Mouse (Mus musculus) lung, postnatal 36 days (tissue): ENCODE measurements around the gene Zbtb2.

Source experiments
- DNase-seq: peaks from one replicate; pipeline ENCODE4 v3.0.0; 2022; ENCODE audit warnings: mixed read lengths

The Zbtb2 gene

GRCm38 (mm10) chr10:4384244-4384643 is 3.7 kb downstream of the Zbtb2 start:
- DNase-seq = no peak

- no peak for DNase-seq
These were observed 7.2 kb downstream of the Zbtb2 start for GRCm38 (mm10) chr10:4380748-4381147.

- DNase-seq = peak; percentile 9
These were observed 11.0 kb downstream of the Zbtb2 start for GRCm38 (mm10) chr10:4376931-4377330.

- DNase-seq = peak; percentile 33
These were observed 11.4 kb downstream of the Zbtb2 start for GRCm38 (mm10) chr10:4376461-4376860.

GRCm38 (mm10) chr10:4375267-4375666 is 12.6 kb downstream of the Zbtb2 start:
- DNase-seq = no peak

GRCm38 (mm10) chr10:4374734-4375133 is 13.2 kb downstream of the Zbtb2 start:
- no peak for DNase-seq

DNA sequence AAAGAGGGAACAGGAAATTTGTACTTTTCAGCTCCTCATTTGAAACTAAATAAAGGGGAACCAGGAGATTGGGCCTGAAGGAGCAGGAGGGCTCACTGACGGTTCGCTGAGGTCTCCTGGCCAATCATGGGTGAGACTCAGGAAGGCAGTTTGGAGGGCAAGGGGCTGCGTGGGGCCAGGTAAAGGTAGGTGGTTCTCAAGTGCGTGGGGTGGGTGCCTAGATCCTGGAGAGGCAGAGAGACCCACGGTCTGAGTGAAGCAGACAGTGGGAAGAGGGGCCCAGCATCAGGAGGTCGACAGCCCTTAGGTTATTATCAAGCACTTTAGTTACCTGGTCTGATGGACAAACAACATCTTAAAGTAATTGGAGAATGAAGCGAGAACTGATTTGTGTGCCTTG is 13.7 kb downstream of the Zbtb2 start:
- DNase-seq = no peak

- DNase-seq = no peak
These were observed 14.3 kb downstream of the Zbtb2 start for GRCm38 (mm10) chr10:4373558-4373957.

DNA sequence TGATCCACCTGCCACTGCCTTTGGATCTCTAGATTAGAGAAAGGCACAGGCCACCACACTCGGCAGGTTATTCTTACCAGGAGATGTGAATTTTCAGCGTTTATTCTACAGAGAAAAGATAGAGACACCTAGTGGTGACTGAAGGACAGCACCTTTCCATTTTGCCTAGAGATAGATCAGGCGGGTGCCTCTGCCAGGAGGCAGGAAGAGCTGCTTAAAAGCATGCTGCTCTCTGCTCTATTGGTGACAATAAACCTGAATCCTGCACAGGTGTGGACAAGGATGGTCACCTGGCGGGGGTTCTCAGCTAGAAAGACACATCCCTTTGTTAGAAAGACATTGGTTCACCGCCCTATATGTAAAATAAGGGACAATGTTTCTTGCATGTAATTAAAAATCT is 15.9 kb downstream of the Zbtb2 start:
- DNase-seq = peak; percentile 53

DNA sequence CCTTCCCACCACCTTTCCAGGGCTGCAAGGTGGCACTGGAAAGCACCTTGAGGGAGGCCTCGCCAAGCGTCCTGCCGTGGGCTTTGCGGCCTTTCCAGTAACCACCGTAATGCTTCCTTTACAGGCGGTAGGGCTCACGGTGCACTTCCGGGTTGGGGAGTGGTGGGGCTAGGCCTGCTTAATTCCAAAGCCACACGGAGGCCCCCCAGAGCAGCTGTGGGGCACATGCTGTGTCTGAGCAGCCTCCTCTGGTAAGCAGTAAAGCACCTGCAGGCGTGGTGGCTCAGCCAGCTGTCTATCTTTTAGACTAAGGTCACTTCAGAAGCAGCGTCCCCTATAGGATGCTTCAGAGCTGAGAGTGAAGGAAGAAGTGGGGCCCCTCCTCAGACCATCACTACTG is 17.8 kb downstream of the Zbtb2 start:
- DNase-seq = no peak

GRCm38 (mm10) chr10:4364618-4365017 is 23.3 kb downstream of the Zbtb2 start:
- DNase-seq = no peak

DNA sequence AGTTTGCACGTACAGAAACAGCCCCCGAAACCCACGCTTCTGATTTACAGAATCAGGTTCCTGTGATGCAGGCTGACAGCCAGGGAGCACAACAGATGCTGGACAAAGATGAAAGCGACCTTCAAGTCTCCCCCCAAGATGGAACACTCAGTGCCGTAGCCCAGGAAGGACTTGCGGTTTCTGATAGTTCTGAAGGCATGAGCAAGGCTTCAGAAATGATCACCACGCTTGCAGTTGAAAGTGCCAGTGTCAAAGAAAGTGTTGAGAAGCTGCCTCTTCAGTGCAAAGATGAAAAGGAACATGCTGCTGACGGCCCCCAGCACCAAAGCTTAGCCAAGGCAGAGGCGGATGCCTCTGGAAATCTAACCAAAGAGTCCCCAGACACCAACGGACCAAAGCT is 30.5 kb downstream of the Zbtb2 start:
- DNase-seq = no peak

GRCm38 (mm10) chr10:4356640-4357039 is 31.3 kb downstream of the Zbtb2 start:
- no peak for DNase-seq

DNA sequence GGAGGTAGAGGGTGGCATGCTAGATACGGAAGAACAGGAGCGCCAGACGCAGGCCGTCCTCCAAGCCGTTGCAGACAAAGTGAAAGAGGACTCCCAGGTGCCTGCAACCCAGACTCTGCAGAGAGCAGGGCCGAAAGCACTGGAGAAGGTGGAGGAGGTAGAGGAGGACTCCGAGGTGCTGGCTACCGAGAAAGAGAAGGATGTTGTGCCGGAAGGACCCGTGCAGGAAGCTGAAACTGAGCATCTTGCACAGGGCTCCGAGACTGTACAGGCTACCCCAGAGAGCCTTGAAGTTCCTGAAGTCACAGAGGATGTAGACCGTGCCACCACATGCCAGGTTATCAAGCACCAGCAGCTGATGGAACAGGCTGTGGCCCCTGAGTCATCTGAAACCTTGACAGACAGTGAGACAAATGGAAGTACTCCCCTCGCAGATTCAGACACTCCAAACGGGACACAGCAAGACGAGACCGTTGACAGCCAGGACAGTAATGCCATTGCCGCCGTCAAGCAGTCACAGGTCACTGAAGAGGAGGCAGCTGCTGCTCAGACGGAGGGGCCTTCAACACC is 31.9 kb downstream of the Zbtb2 start:
- no peak for DNase-seq

DNA sequence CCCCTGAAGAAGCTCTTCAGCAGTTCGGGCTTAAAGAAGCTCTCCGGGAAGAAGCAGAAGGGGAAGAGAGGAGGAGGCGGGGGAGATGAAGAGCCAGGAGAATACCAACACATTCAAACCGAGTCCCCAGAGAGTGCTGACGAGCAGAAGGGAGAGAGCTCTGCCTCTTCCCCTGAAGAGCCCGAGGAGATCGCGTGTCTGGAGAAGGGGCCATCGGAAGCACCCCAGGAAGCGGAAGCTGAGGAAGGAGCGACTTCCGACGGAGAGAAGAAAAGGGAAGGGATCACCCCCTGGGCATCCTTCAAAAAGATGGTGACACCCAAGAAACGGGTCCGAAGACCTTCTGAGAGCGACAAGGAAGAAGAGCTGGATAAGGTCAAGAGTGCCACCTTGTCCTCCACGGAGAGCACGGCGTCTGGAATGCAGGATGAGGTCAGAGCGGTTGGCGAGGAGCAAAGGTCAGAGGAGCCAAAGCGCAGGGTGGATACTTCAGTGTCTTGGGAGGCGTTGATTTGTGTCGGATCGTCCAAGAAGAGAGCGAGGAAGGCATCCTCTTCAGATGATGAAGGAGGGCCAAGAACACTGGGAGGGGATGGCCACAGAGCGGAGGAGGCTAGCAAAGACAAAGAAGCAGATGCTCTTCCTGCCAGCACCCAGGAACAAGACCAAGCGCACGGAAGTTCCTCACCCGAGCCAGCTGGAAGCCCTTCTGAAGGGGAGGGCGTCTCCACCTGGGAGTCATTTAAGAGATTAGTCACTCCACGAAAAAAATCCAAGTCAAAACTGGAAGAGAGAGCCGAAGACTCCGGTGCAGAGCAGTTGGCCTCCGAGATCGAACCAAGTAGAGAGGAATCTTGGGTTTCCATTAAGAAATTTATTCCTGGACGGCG is 33.3 kb downstream of the Zbtb2 start:
- no peak for DNase-seq

DNA sequence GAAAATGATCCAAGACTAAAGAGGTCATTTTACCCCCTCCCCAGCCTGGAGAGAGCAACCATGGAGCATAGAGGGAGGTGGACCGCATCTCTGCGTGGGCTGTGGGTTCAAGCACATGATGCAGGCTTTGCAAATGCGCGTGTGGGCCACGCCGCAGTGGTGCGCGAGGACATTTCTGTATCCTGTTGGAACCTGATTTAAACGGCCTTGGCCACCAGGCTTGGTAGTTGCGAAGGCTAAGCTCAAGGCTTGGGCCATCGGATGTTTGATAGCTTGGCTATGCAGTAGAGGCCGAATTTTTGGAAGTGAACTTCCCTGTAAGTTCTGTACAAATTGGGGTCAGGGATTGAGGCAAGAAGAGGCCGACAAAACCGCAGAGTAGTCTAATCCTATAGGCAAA is 40.3 kb downstream of the Zbtb2 start:
- no peak for DNase-seq

DNA sequence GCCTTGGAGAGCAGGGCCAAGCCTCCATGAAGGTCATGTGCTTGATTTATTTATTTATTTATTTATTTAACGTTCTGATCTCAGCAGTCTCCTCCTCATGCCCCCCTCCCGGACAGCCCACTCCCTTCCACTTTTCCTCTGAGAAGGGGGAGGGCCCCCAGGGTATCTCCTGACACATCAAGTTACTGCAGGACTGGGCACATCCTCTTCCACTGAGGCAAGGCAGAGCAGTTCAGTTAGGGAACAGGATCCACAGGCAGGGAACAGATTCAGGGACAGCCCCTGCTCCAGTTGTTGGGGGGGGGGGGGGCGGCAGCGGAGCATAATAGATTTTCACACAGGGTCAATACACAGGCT is 40.8 kb downstream of the Zbtb2 start:
- DNase-seq = no peak

- DNase-seq = peak; percentile 97
These were observed 41.3 kb downstream of the Zbtb2 start for GRCm38 (mm10) chr10:4346489-4347135.

DNA sequence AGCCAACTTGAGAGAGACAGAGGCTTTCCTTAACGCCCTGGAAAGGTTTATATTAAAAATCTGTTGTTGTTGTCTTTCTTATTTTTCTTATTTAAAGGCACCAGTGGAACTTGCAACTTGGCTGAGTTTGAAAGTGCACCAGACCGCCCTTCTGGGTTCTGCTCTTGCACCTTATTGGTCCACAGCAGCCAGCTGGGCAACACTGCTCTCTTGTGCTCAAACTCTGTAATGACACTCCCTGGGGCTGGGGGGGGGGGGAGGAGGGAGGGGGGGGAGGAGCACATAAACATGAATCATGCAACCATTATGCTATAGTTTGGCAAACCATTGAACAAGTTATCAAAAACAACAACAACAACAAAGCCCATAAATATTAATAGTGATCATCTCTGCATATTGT is 46.5 kb downstream of the Zbtb2 start:
- peak; percentile 67 for DNase-seq

DNA sequence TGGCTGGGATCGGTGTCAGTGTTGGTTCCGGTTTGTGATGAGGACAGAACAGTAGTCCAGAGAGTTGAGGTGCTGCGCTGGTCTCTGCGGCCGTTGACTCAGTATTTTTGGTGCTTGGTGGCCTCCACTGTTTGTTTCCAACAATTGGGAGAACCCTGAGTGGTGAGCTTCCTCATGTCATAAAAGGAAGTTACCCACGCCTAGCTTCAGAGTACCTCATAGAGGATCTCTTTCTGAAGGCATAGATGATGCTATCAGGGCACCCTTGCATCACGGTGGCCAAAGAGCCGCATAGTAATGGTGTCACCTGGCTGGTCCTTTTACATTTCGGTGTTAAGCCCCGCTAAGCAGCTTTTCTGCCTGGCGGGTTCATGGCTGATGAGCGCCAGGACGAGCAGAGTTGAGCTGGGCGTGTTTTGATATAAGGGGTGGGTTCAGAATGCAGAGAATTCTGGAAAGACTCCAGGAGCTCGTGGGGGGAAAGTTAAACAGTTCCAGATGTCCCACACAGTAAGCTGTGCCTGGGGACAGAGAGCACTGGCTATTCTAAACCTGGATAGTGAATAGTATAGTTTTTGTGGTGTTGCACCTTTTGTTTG is 48.9 kb downstream of the Zbtb2 start:
- DNase-seq = peak; percentile 68

DNA sequence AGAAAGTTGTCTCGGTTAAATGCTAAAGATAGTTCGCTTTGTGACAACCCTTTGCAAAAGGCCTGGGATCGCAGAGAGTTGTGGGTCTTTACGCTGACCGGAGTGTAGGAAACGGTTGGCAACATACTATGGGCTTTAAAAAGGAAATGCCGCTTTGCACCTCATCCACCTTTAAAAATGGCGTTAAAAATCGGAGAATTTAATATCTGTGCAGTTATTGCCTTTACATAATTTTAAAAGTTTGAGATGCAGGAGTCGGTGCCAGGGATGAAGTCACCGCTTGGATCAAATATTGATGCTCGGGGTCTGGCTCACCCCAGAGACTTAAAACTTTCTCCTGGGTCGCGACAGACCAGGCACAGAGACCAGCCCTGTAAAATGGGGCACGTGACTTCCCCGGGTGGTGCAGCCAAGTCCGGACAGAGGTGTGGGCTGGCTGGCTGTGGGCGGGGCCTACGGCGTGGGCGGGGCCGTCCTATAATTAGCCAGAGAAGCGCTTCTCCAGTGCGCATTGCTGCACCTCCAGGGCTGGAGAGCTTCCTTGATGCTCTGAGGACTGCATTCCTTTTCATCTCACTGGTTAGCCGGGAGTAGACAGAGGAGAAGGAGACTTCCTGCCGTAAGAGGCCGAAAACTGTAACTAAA is 53.7 kb downstream of the Zbtb2 start:
- peak; percentile 94 for DNase-seq

GRCm38 (mm10) chr10:4333319-4333718 is 54.6 kb downstream of the Zbtb2 start:
- DNase-seq = peak; percentile 75
